Mouse (Mus musculus): ENCODE measurements around the gene Kdm8. TPM values are rescaled to one million over a fixed set of nuclear protein-coding genes. Genes with fewer than 3 reads are reported as not detected.
A peak's percentile ranks its signal among the peaks of the same experiment; 100 is the strongest.

The Kdm8 gene
- total RNA-seq, 2 experiments from 2014 or later: 2.9 to 3.2 TPM

- DNase-seq (ENCODE audit: low spot score): no peak
- intact Hi-C loops (cut with DNase I): no loop called here
These were observed 6.2 kb downstream of the Kdm8 start for GRCm38 (mm10) chr7:125450678-125451077.

- intact Hi-C loops (cut with DNase I): no loop called here
- DNase-seq (ENCODE audit: low spot score): no peak
These were observed 6.6 kb downstream of the Kdm8 start for GRCm38 (mm10) chr7:125451078-125451477.

GRCm38 (mm10) chr7:125453671-125454070 lies 9.2 kb downstream of the Kdm8 start:
- no peak for DNase-seq (ENCODE audit: low spot score)
- intact Hi-C loops (cut with DNase I): no loop called here

GRCm38 (mm10) chr7:125462200-125462599 lies 17.7 kb downstream of the Kdm8 start:
- intact Hi-C loops (cut with DNase I): no loop called here
- DNase-seq (ENCODE audit: low spot score): no peak

- intact Hi-C loops (cut with DNase I): loop anchor here (2.0 kb wide), 1 partner anchor 169 kb away; no protein-coding TSS in a partner anchor
- peak; percentile 34 for DNase-seq (ENCODE audit: low spot score)
These were observed 25.5 kb downstream of the Kdm8 start for GRCm38 (mm10) chr7:125469937-125470336.

GRCm38 (mm10) chr7:125470901-125471300 lies 26.4 kb downstream of the Kdm8 start:
- intact Hi-C loops (cut with DNase I): loop anchor here (2.0 kb wide), 1 partner anchor 168 kb away; no protein-coding TSS in a partner anchor
- no peak for DNase-seq (ENCODE audit: low spot score)

GRCm38 (mm10) chr7:125471991-125472741 lies 27.7 kb downstream of the Kdm8 start:
- peak; percentile 35 for DNase-seq (ENCODE audit: low spot score)
- intact Hi-C loops (cut with DNase I): loop anchor here (1.0 to 2.0 kb wide), 4 partner anchors 19 to 167 kb away; partner anchors contain the start of gene Nsmce1

- intact Hi-C loops (cut with DNase I): no loop called here
- no peak for DNase-seq (ENCODE audit: low spot score)
These were observed 30.1 kb downstream of the Kdm8 start for GRCm38 (mm10) chr7:125474535-125474934.

- intact Hi-C loops (cut with DNase I): no loop called here
- DNase-seq (ENCODE audit: low spot score): peak; percentile 41
These were observed 31.2 kb downstream of the Kdm8 start for GRCm38 (mm10) chr7:125475601-125476251.

- no peak for DNase-seq (ENCODE audit: low spot score)
- intact Hi-C loops (cut with DNase I): no loop called here
These were observed 34.0 kb downstream of the Kdm8 start for GRCm38 (mm10) chr7:125478391-125478984.

- intact Hi-C loops (cut with DNase I): no loop called here
- DNase-seq (ENCODE audit: low spot score): no peak
These were observed 36.0 kb downstream of the Kdm8 start for GRCm38 (mm10) chr7:125480518-125480917.

- intact Hi-C loops (cut with DNase I): no loop called here
- DNase-seq (ENCODE audit: low spot score): no peak
These were observed 37.9 kb downstream of the Kdm8 start for GRCm38 (mm10) chr7:125482339-125482738.

GRCm38 (mm10) chr7:125482886-125483285 lies 38.4 kb downstream of the Kdm8 start:
- DNase-seq (ENCODE audit: low spot score): no peak
- intact Hi-C loops (cut with DNase I): no loop called here

GRCm38 (mm10) chr7:125484791-125485190 lies 40.3 kb downstream of the Kdm8 start:
- intact Hi-C loops (cut with DNase I): no loop called here
- DNase-seq (ENCODE audit: low spot score): no peak

GRCm38 (mm10) chr7:125486121-125486630 lies 41.7 kb downstream of the Kdm8 start:
- no peak for DNase-seq (ENCODE audit: low spot score)
- intact Hi-C loops (cut with DNase I): no loop called here

GRCm38 (mm10) chr7:125487126-125487525 lies 42.6 kb downstream of the Kdm8 start:
- intact Hi-C loops (cut with DNase I): no loop called here
- DNase-seq (ENCODE audit: low spot score): no peak

GRCm38 (mm10) chr7:125488706-125489105 lies 44.2 kb downstream of the Kdm8 start:
- intact Hi-C loops (cut with DNase I): no loop called here
- no peak for DNase-seq (ENCODE audit: low spot score)

- DNase-seq (ENCODE audit: low spot score): no peak
- intact Hi-C loops (cut with DNase I): loop anchor here (2.0 to 5.0 kb wide), 2 partner anchors 17 to 93 kb away; no protein-coding TSS in a partner anchor
These were observed 45.2 kb downstream of the Kdm8 start for GRCm38 (mm10) chr7:125489636-125490035.

- DNase-seq (ENCODE audit: low spot score): peak; percentile 95
- intact Hi-C loops (cut with DNase I): loop anchor here (2.0 to 5.0 kb wide), 2 partner anchors 18 to 91 kb away; no protein-coding TSS in a partner anchor
These were observed 46.7 kb downstream of the Kdm8 start, which contains the start of gene Nsmce1 for GRCm38 (mm10) chr7:125490947-125491735. Gene Nsmce1, minus strand, starts transcription at chr7:125491596.

Measured in heart, postnatal 25 days (tissue).